Mouse (Mus musculus) limb, embryonic 12.5 days (tissue): ENCODE data around the gene Olfr1404. TPM values are rescaled to one million over a fixed set of nuclear protein-coding genes. Genes with fewer than 3 reads are reported as not detected.
"Not testable (repeated sequence)": the region's sequence is repeated elsewhere in the genome, so short reads cannot be mapped to it uniquely, and the experiment has no call there.

Experiments
- ATAC-seq: fragments of 200-750 bp; cut with Nextera tagmentation; 2 replicates; pipeline ENCODE4 v1.8.0; 2017; ENCODE audit warnings: low read depth, moderate TSS enrichment; ENCODE audit not compliant: insufficient number of reproducible peaks, insufficient read depth, low FRiP score, low TSS enrichment
- H3K27ac ChIP-seq: fragments of 300-500 bp; sonication (generic); 2 replicates; pipeline ENCODE4 v1.5.1; 2016; ENCODE audit warnings: mild to moderate bottlenecking, moderate library complexity
- H3K27me3 ChIP-seq: fragments of 300-500 bp; sonication (generic); 2 replicates; pipeline ENCODE4 v1.6.1; 2016; ENCODE audit warnings: mild to moderate bottlenecking, moderate library complexity
- H3K36me3 ChIP-seq: fragments of 300-500 bp; sonication (generic); 2 replicates; pipeline ENCODE4 v1.6.1; 2016; ENCODE audit warnings: mild to moderate bottlenecking, moderate library complexity
- H3K4me1 ChIP-seq: fragments of 300-500 bp; sonication (generic); replicated peaks from 2 replicates; pipeline ENCODE4 v1.6.1; 2016
- H3K4me2 ChIP-seq: fragments of 300-500 bp; sonication (generic); 2 replicates; pipeline ENCODE4 v1.6.1; 2016; ENCODE audit warnings: mild to moderate bottlenecking, moderate library complexity
- H3K4me3 ChIP-seq: fragments of 300-500 bp; sonication (generic); replicated peaks from 2 replicates; pipeline ENCODE4 v1.5.1; 2016; ENCODE audit warnings: mild to moderate bottlenecking
- H3K9ac ChIP-seq: fragments of 300-500 bp; sonication (generic); replicated peaks from 2 replicates; pipeline ENCODE4 v1.6.1; 2016; ENCODE audit warnings: mild to moderate bottlenecking, moderate library complexity
- H3K9me3 ChIP-seq: fragments of 300-500 bp; sonication (generic); 2 replicates; pipeline ENCODE4 v1.6.1; 2016; ENCODE audit warnings: mild to moderate bottlenecking, moderate library complexity
- WGBS: fragments of 180-500 bp; shearing (Covaris S2); methylation state at CpG from one replicate; pipeline ENCODE4 v1.1.7; 2016; 5-methylcytosine and 5-hydroxymethylcytosine counted together
- polyA plus RNA-seq: library from polyadenylated mRNA; unstranded; fragments of >200 nt; fragmentation: Nextera tagmentation; extraction: Ambion mirVana; gene quantifications from 2 replicates; pipeline ENCODE4 v1.2.1, GENCODE M21; 2016

The Olfr1404 gene
- not detected in 2 replicates for polyA plus RNA-seq

DNA sequence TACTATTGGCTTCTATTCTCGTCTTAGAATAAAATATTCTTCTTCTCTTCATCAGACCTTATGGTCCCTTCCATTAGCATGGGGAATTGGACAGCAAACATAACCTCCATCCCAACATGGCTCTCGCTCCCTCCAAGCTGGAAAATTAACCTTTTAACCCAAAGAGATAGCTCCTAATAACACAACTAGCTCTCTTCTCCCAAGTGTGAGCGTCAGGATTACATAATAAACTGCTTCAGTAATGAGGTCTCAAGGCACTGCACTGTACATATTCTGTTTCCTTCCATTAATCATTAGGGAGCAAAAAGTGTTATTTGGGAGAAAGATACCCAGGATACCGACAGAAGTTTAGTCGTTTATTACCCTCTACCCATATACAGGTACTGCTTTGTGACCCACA, at the start of gene Olfr1404:
Gene Olfr1404 (plus strand): TSS at position 301 of the 400 bp plus-strand sequence.
- Histone ChIP-seq H3K4me1 (no peaks in the 10 kb centered on the region), H3K27ac (no peak within 1 kb of the TSS), H3K4me3 (no peak within 1 kb of the TSS), H3K27me3 (no peaks in the 10 kb centered on the region), H3K4me2 (no peak within 1 kb of the TSS), H3K36me3 (no peaks in the 10 kb centered on the region), H3K9me3 (0 out of 2 replicates have a peak, but pooled peaks cover 3% of the 10 kb centered on the region), H3K9ac (no peak within 1 kb of the TSS)
- no peak for ATAC-seq
- 78% methylated on average over 5 of the region's 5 CpGs for WGBS

DNA sequence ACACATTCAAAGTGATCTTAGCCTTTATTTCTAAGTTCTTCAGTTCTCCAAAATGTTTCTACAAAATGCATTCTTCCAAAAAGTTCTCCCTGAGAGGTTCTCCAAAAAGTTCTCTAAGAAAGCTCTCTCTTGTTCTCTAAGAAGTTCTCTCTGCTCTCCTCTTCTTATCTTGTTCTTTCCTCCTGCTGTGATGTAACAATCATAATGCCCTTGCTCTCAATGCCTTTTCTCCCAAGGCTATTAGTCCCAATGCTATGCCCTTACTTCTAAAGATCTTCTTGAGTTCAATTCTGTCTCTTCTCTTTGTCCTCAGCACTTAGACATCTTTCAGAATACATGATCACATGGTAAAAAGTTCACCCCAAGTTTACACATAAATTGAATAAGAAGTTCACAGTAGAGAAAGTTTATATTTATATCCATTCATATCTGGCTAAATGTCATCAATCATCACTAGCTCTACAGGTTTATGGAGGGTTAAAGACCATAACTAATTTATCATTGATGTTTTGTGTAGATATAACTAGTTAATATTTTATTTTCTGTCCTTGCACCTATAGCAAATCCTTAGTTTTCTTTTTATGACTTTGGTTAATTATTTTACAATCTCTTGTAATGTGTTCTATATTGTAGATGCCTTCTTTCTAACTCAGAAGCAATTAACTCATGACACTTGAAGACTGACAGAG, 37.9 kb upstream of the Olfr1404 start:
- no peaks in the 10 kb centered on the region for H3K36me3 ChIP-seq
- no peaks in the 10 kb centered on the region for H3K9me3 ChIP-seq
- no peak overlapping the region for H3K4me2 ChIP-seq
- no peak overlapping the region for H3K9ac ChIP-seq
- H3K27ac ChIP-seq = no peak overlapping the region
- no peak for ATAC-seq
- H3K4me3 ChIP-seq = no peak overlapping the region
- H3K4me1 ChIP-seq = no peaks in the 10 kb centered on the region
- H3K27me3 ChIP-seq = no peaks in the 10 kb centered on the region

DNA sequence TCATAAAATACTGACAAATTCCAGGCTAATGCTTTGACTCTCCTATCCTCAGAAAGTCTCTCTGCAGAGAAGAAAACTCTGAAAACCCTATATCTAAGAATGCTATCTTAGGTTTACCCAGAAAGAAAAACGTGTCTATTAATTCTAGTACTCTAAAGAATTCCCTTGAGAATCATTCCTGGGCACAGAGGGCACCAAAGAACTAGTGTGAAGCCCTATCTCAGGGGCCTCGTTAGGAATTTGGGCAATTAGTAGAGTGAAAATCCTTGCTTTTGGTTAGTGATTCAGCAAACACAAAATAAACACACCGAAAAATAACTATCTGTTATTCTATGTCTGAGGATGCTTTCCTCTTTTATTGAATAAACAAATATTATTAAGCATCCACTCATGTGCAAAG, 21.7 kb upstream of the Olfr1404 start, which contains the start of gene Olfr1406:
Gene Olfr1406 (minus strand): TSS at position 101 of the 400 bp plus-strand sequence.
- Histone ChIP-seq H3K4me2 (no peak within 1 kb of the TSS), H3K9ac (no peak within 1 kb of the TSS), H3K9me3 (no peaks in the 10 kb centered on the region), H3K4me3 (no peak within 1 kb of the TSS), H3K4me1 (no peaks in the 10 kb centered on the region), H3K27ac (no peak within 1 kb of the TSS), H3K36me3 (no peaks in the 10 kb centered on the region), H3K27me3 (no peaks in the 10 kb centered on the region)
- ATAC-seq = no peak
- 61% methylated on average over 3 of the region's 3 CpGs for whole genome bisulfite sequencing

DNA sequence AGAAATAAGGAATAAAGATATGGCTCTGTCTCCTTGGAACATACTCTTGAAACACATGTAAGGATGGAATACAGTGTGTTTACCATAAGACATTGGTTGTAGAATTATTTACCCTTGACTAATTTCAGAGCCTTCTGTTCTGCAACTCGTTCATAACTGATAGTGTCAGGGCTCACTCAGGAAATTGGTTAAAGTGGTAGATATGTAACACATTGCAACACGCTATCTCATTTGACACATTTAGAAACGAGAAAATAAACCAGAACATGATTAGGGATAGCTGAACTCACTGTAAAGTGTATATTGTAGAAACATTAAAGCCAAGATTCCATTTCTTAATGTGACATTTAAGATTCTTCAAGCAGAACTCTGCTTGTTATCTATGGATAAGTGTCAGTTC, 20.1 kb upstream of the Olfr1404 start:
- Histone ChIP-seq H3K36me3 (no peaks in the 10 kb centered on the region), H3K27me3 (no peaks in the 10 kb centered on the region), H3K9ac (no peak overlapping the region), H3K4me2 (no peak overlapping the region), H3K27ac (no peak overlapping the region), H3K4me1 (no peaks in the 10 kb centered on the region), H3K9me3 (no peaks in the 10 kb centered on the region), H3K4me3 (no peak overlapping the region)
- WGBS = 77% methylated on average over 3 of the region's 3 CpGs
- ATAC-seq = no peak

DNA sequence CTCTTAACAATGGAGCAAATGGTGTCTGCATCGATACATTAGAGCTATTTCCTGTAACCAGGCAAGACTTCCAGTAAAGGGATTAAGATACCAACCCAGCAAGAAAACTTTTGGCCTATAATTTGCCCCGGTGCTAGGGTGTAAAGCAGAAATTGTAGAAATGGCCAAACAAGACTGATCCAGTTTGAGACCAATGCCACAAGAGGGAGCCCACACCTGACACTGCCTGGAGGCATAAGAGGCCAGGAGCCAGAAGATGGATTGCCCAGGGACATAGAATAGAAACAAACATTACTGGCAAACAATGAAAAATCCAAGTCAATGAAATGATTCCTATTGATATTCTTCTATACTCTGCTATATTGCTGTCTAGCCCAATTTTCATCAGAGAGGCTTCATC, 15.8 kb upstream of the Olfr1404 start:
- H3K4me2 ChIP-seq = no peak overlapping the region
- 74% methylated on average over 2 of the region's 2 CpGs for WGBS
- no peak overlapping the region for H3K9ac ChIP-seq
- H3K27ac ChIP-seq = no peak overlapping the region
- no peak overlapping the region for H3K4me3 ChIP-seq
- no peaks in the 10 kb centered on the region for H3K27me3 ChIP-seq
- H3K4me1 ChIP-seq = no peaks in the 10 kb centered on the region
- no peaks in the 10 kb centered on the region for H3K36me3 ChIP-seq
- H3K9me3 ChIP-seq = no peaks in the 10 kb centered on the region
- no peak for ATAC-seq

DNA sequence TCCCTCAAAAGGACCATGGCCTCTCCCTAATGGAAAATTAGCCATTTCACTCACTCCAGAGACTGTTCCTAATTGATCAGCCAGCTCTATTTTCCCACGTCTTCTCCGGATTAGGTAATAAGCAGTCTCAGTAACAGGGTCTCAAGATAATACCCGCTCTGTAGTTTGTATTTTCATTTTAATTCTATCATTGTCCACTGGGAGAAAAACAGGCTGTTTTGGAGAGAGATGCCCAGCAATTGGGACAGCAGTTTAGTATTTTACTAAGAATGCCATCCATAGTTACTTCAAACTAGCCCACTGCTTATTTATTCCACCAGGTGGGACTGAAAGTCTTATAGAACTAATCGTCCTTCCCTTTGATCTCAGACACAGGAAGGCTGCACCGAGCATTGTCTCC, 14.7 kb upstream of the Olfr1404 start, which contains the start of gene Olfr218:
Gene Olfr218 (plus strand): TSS at position 301 of the 400 bp plus-strand sequence.
- Histone ChIP-seq H3K4me3 (no peak within 1 kb of the TSS), H3K36me3 (no peaks in the 10 kb centered on the region), H3K27ac (no peak within 1 kb of the TSS), H3K9me3 (no peaks in the 10 kb centered on the region), H3K4me2 (no peak within 1 kb of the TSS), H3K4me1 (no peaks in the 10 kb centered on the region), H3K27me3 (no peaks in the 10 kb centered on the region), H3K9ac (no peak within 1 kb of the TSS)
- no peak for ATAC-seq
- 76% methylated on average over 5 of the region's 5 CpGs for WGBS

DNA sequence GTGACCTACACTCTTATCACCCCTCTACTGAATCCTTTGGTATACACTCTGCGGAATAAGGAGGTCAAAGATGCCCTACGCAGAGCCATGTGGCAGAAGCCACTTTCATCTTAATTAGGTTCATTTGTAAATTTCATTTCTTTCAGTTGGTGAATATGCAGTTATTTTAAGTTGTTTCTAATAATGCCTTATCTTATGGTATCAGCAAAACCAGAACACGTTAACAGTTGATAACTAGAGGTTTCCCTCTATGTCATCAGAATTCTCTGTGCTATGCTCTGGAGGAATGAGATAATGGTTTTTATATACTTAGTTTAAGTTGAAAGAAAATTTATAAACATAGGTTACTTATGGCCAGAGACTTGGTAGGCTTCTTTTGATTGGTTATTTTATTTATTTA, 4.3 kb downstream of the Olfr1404 start:
- Histone ChIP-seq H3K27me3 (no peaks in the 10 kb centered on the region), H3K9ac (no peak overlapping the region), H3K27ac (no peak overlapping the region), H3K4me2 (no peak overlapping the region), H3K4me3 (no peak overlapping the region), H3K36me3 (no peaks in the 10 kb centered on the region), H3K9me3 (no peaks in the 10 kb centered on the region), H3K4me1 (no peaks in the 10 kb centered on the region)
- WGBS = 92% methylated on average over 3 of the region's 3 CpGs
- ATAC-seq = no peak

DNA sequence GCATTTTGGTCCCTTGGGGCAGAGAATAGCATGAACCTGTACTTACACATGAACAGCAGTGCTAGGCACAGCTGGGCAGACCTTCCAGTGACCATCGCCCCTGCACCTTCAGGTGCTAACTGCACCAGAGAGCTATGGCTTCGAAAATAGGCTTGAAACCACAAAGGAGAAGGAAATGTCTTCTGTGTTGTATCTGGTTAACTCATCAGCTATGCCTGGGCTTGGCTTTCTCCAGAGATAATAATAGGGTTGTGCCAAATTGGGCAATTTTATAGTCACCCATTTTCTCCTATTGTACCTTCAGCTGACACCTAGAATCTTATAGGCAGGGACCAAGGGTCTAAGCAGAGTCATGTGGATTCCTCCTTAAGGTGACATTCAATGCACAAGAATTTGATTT, 14.9 kb downstream of the Olfr1404 start, which contains the start of gene Fcer1a:
Gene Fcer1a (minus strand): TSS at position 134 of the 400 bp plus-strand sequence.
- Histone ChIP-seq H3K4me2 (no peak within 1 kb of the TSS), H3K9ac (no peak within 1 kb of the TSS), H3K36me3 (no peaks in the 10 kb centered on the region), H3K27ac (no peak within 1 kb of the TSS), H3K4me1 (no peaks in the 10 kb centered on the region), H3K9me3 (no peaks in the 10 kb centered on the region), H3K4me3 (no peak within 1 kb of the TSS), H3K27me3 (no peaks in the 10 kb centered on the region)
- 75% methylated on average over 2 of the region's 2 CpGs for WGBS
- ATAC-seq = no peak

DNA sequence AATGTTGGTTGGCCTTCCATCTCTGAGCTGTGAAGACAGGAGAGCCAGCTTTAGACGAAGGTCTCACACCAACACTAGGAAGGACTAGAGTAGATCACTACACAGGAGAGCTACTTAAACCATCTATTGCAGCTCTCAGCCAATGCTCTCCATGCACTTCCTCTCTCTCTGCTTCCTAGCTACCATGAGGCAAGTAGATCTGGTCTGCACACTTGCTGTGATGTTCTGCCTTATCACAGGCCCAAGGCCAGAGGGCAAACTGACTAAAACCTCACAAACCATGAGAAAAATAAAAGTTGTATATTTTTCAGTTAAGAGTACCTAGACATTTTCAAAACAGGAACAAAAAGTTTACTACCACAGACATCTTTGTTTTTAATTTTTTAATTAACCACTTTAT, 24.8 kb downstream of the Olfr1404 start:
- not testable (repeated sequence) for H3K27ac ChIP-seq, H3K9ac ChIP-seq, H3K4me2 ChIP-seq, H3K36me3 ChIP-seq, H3K4me1 ChIP-seq, ATAC-seq, H3K9me3 ChIP-seq, H3K27me3 ChIP-seq, H3K4me3 ChIP-seq
- WGBS = 79% methylated on average over 1 of the region's 1 CpGs

DNA sequence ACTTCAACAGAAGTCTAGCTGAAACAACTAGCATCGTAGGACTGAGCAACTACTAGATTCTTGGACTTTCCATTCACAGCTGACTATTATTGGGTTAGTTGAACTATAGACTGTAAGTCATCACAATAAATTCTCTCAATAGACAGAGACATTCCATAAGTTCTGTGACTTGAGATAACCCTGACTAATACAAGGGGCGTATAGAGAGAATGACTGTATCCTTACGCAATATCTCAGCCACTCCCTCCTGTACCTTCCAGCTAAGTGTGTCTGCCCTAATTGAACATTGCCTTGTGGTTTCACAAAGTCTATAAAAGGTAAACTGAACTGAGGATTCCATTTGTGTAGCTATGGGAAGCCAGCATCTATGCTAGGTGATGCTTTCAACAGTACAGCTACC, 37.7 kb downstream of the Olfr1404 start:
- ATAC-seq = no peak
- no peaks in the 10 kb centered on the region for H3K27me3 ChIP-seq
- H3K9me3 ChIP-seq = no peaks in the 10 kb centered on the region
- no peaks in the 10 kb centered on the region for H3K36me3 ChIP-seq
- no peak overlapping the region for H3K4me3 ChIP-seq
- 94% methylated on average over 3 of the region's 3 CpGs for WGBS
- no peak overlapping the region for H3K9ac ChIP-seq
- H3K4me1 ChIP-seq = no peaks in the 10 kb centered on the region
- no peak overlapping the region for H3K27ac ChIP-seq
- no peak overlapping the region for H3K4me2 ChIP-seq

DNA sequence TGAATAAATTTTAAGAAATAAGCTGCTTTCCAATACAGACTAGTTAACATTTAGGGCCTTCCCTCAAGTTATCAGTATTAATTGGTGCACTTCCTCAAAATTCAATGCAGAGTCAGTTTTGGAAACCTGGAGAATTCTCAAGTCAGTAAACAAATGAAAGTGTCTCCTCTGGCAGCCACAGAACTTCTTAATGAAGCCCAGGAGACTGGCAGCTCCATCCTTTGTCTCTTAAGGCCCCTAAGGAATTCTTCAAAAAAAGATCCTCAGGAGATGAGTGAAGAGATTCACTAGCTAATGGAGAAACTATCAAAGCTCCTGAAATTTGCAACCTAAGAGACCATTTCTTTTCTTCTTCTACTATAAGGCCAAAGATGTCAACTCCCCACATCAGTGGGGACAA, 53.5 kb downstream of the Olfr1404 start, which contains the start of gene Olfr418:
Gene Olfr418 (plus strand): TSS at position 301 of the 400 bp plus-strand sequence.
- no peak for ATAC-seq
- H3K9me3 ChIP-seq = no peaks in the 10 kb centered on the region

More for the DNA sequence above, 53.5 kb downstream of the Olfr1404 start, which contains the start of gene Olfr418:
- Histone ChIP-seq H3K27ac (no peak within 1 kb of the TSS), H3K27me3 (no peaks in the 10 kb centered on the region), H3K4me2 (no peak within 1 kb of the TSS), H3K36me3 (no peaks in the 10 kb centered on the region), H3K4me1 (no peaks in the 10 kb centered on the region), H3K9ac (no peak within 1 kb of the TSS), H3K4me3 (no peak within 1 kb of the TSS)
